Mouse (Mus musculus) lung, postnatal 25 days (tissue): ENCODE measurements around the gene S100a6.

ENCODE experiments used
- DNase-seq: peaks from one replicate; pipeline ENCODE4 v3.0.0; 2022; ENCODE audit warnings: low spot score

Gene S100a6

DNA sequence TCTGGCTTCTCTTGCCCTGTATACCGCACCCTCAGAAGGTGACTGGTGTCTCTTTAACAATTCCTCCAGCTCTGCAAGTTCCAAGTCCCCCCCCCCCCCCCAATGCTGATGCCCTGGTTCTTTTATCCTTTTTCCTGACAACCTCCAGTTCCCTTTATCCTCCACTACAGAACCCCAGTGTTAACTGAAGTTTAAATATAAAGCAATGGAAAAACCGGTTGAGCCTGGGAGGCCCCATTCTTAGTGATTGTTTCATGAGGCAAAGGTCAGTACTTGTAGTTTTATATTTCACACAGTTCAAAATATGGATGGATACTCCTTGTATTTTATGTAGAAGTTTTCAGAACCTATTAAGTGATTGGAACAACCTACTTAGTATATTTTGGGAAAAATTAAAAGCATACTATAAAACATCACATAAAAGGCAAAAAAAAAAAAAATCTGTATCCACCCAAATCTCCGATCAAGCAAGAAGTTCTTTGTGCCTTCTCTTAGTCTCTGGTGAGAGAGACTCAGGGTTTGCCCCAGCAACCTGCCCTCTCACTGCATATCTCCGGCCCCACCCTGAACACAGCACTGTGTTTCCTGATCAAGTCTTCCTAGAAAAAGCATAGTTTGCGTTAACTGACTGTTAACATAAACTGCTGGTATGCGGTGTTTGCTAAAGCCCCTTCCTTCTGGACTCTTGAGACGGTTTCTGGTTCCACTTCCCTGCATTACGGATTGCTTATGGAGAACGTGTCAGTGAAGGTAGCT lies 13.8 kb downstream of the S100a6 start:
- no peak for DNase-seq

DNA sequence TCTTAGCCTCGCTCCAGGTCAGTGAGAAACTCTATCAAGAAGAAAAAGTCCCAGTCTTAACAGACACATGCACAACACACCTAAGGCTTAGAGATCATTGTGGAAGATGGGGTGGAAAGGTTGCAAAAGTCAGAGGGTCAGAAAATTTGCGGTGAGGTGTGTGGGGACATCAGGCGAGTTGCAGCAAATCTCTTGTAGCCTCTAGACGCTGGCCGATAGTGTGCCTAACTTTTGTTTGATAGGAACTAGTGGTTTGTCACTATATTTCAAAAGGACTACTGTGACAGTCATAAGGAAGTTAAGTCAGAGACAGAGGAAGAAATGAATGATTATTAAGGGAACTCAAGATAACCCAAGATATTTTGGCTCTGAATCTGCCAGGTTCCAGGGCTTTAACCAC lies 14.7 kb downstream of the S100a6 start:
- DNase-seq, result no peak

DNA sequence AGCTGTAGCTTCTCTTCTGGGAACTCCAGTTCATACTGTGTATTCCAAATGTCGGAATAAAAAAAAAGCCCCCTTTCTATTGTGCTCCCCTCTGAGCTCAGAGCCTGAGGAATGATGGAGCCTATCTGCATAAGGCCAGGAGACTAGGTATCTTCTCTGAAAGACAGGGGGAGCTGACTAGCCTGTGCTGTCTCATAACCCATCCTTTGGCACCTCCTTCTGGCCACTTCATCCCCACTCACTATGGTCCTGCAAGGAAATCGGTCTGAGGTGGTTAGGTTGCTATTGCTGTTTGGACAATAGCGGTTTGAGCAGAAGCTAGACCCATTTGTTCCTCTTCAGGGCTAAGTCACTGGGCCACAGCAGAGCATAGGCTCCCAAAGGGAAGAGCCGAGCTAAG lies 15.1 kb downstream of the S100a6 start:
- DNase-seq, result no peak

DNA sequence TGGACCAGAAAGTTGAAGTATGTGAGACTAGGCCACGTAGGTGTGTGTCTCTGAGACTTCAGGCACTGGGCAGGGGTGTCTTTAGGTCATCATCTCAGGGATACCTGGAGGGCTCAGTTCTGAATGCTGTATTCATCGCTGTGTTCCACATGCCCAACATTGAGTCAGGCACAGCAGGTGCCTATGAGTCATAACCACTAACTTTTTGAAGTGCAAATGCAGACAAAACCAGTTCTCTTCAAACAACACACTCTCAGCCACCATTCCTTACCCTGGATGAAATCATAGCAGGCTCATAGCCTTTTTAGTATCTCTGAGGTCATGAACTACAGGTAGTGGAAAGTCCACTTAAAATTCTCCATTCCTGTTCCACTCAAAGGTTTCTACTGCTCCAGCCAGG lies 16.6 kb downstream of the S100a6 start:
- no peak for DNase-seq

DNA sequence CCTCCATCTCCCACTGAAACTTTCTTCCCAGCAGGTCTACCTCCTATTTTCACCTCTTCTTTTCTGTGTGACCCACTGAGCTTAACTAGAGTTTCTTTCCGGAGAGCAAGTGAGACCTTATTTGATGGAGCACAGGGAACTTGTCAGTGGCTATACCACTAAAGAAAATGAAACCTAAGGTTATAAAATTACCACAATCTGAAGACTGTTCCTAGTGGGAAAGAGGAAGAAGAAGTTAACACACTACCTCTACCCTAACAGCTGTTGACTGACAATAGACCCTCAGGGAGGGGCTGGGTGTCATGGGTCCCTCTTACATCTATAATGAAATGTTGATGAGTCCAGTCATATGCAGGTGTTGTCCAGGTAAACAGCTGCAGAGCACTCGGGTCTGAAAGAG lies 19.3 kb downstream of the S100a6 start:
- no peak for DNase-seq

DNA sequence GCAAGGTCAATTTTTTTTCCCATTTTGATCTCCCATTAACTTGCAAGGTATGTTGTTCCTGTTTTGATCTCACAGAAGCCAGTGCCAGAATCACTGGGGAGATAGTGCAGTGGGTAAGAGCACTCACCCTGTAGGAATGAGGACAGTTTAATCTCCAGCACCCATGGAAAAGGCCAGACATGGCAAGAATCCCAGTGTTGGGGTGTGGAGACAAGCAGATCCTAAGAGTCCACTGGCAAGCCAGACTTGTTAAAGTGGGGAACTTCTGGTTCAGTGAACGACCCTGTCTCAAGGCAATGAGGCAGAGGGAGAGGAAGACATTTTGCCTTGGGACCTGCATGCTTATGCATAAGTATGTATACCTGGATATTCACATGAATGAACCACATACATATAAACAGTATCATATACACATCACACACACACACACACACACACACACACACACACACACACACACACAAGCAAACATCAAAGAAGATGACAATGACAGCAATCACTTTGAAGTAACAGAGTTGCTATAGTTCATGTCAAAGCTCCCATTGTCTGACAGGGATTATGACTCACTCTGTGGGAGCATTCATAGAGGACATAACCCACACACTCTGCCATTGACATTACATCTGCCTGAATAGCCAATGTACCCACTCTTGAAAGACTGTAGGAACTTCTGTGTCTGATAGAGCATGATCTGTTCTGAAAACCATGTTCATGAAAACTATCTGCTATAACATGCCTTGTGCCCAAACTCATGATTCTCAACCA lies 26.0 kb downstream of the S100a6 start:
- no peak for DNase-seq

DNA sequence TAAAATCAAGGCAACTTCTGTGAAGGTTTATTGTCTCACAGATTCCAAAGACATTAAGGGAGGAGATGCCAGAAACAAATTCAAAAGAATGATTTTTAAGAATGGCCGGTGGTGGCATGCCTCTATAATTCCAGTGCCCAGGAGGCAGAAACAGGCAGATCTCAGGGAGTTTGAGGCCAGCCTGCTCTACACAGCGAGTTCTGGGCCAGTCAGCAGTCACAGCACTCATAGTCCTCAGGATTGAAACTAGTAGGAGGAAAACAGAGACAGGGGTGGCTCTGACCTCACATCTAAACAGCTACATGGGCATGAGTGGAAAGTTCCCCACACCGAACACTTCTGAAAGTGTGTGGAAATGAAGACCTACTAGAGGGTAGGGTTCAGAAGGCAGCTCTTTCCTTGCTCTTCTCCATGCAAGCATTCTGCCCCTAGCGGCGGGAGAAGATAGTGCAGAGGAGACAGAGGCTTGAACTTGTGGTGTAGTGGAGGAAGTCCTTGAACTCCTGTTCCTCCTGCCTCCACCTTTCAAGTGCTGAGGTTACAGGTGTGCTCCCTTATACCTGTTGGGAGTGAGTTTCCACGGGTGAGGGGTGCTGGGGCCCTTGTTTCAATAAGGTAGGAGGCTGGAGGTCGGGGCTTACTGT lies 27.0 kb downstream of the S100a6 start:
- DNase-seq, result no peak

DNA sequence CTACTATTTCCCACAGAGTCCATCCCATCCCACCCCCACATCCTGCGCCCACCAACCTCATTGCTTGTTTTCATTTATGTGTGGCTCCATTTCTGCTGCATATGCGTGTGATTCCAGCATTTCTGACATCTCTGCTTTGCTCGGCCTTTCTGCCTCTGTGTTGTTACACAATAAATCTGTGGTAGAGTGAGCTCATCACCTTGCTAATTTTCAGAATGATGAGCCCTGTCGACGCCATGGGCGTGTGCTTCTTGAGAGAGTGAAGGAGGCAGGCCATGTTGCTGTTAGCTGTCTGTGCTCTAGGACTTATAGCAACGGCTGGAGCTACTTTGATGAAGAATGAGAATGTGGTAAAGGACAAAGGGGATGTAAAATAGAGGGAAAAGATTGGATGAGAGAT lies 28.3 kb downstream of the S100a6 start:
- DNase-seq, result no peak

DNA sequence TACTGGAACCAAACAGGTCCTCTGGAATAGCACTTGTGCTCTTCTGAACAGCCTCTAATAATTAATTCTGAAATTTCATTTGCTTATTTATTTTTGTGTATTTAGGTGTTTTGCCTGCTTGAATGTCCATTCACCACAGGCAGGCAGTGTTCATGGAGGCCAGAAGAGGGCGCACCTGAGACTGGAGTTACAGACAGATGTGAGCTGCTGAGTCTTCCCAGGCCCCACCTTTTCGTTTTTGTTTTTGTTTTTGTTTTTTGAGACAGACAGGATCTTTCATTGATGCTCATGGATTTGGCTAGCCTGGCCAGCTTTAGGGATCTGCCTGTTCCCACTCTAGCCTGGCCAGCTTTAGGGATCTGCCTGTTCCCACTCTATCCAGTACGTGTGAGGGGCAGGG lies 31.5 kb downstream of the S100a6 start:
- DNase-seq, result peak; percentile 51

DNA sequence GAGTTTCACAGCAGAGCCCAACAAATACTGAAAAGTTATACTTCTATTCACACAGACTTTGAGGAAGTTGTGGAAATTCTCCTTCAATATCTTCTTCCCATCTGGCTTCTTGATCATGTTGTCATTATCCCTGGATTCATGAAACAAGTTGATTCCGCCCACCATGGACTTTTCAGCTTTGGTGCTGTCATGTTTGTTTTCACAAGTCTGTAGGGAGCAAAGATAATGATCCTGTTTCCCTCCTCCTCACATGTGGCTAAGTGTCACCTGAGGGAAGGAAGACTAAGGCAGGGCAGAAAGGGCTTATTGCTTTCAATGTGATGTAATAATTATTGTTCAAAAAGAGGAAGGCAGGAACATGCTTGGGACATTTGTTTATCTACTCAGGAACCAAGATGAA lies 34.6 kb downstream of the S100a6 start:
- DNase-seq, result no peak

DNA sequence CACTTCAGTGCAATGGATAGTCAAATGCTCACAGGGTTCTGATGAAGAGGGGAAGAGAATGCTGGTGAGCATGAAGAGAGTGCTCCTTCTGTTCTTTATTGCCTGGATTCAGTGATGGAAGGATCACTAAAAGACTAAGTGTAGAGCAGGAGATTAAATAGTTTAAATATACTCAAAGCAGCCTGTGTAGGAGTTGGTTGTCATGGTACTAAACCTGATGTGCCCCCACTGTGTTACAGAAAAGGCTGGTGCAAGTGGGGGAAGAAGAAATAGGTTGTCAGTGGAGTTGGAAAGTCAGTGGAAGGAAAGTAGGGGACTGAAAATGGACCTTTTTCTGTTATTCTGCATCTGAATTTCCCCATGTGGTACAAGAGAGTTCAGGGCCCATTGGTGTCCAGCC lies 36.3 kb downstream of the S100a6 start:
- no peak for DNase-seq

DNA sequence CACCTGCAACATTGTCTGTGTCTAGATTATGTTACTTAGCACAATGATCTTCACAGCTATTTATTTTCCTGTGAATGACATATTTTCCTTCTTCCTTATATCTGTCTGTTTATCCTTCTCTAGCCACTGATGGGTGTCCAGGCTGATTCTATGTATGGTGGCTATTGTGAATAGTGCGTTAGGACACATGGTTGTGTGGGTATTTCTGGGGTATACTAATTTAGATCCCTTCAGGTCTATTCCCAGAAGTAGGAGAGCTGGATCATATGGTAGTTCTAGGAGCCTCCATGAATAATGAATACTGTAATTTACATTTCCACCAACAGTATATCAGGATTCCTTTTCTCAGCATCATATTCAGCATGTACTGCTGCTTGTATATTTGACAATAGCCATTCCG lies 37.1 kb downstream of the S100a6 start:
- no peak for DNase-seq

DNA sequence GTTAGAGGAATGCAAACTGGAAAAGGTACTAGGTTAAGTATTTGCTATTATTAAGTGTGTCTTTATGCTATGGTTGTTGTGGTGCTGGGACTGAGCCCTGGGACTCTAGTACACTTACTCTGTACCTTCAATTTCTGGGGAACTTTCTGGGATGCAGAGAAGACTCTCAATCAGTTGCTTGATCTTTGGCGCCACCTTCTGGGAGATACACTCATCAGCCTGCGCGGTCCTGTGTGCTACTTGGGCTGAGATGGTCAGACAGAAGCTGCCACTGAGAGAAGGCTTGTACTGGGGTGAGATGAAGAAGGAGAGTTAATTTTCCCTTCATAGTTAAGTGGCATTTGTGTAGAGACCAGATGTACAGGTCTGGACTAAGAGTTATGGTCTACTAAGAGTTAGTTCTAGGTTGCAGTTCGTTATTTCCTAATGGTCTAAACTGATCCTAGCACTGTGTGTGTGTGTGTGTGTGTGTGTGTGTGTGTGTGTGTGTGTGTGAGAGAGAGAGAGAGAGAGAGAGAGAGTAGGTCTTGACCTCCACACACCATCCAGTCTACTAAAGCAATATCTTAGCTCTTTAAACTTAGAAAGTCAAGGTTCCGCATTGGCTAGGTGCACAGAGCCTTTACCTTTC lies 40.3 kb downstream of the S100a6 start:
- DNase-seq, result peak; percentile 73

DNA sequence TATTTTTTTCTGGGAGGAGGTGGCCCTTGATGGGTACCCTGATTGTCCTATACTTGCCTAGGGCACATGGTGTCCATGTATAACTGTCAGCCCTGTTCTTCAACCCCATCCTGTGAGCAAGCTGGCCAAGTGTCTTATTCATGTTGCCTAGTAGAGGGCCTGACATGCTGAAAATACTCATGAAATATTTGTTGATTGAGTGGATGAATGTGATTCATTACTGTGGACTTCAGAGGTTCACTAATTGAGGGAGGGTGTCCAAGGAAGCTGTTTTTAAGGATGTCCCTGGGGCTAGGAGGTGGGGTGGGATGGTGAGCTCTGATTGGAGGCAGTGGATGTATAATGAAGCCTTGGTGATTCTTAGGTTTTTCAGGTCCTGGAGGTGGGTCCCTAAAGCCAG lies 41.0 kb downstream of the S100a6 start, which contains the start of gene S100a7a:
Gene S100a7a, plus strand, starts transcription at position 301 of the 400 bp plus-strand sequence.
- no peak for DNase-seq

DNA sequence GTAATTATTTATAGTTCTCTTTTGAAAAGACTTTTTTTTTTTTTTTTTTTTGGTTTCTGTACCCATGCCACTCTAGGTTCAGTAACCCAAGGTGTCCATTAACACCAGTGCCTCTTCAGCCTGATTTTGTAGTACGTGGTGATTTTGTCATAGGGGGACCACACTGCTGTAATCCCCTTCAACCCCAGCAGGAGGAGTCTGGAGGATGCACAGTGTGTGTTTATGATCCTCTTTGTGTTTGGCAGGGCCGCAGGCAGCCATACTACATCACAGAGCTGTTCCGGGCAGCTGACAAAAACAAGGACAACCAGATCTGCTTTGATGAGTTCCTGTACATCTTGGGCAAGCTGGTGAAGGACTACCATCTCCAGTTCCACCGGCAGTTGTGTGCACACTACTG lies 44.7 kb downstream of the S100a6 start:
- DNase-seq, result no peak

DNA sequence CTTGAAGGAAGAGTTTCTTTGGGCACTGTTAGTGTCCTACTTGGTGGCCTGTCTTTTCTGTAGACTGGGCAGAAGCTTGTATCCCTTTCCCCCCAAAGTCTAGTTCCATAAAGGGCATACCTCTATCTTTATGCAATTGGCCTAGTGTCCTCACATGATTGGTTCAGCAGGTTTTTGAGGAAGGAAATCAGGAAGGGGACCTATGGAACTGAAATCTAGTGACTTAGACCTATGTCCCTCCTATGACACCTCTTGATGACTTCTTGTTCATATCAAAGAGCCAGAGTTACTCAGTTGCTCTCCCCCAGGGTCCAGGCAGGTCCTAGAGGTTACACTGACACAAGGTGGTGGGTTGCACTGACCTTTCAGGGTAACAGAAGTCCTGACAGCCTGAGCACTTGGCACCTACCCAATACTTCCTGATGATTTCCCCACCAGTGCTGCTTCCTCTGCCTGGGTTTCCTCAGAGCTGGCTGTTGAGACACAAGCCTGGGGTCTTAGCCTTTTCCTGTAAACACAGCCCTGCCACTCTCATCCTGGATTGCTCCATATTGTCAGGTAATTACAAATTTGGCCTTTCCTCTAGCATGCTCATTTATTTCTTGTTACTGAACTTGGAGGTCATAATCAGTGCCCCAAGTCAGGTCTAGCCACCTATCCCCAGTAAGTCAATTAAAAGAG lies 46.8 kb downstream of the S100a6 start:
- no peak for DNase-seq

DNA sequence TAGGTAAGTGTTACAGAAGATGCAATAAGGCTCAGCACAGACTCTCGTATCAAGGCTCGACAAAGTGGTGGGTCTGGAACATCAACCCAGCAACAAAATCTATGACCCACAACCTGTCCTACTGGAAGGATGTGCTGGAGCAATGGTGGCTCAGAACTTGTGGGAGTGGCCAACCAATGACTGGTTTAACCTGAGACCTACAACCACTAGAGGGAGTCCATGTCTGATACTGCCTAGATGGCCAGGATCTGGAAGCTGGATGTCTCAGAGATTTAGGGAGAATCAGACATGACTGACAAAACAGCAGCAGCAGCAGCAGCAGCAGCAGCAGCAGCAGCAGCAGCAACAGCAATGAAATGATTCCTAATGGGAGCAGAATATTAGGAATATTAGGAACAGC lies 51.5 kb downstream of the S100a6 start:
- DNase-seq, result peak; percentile 23

DNA sequence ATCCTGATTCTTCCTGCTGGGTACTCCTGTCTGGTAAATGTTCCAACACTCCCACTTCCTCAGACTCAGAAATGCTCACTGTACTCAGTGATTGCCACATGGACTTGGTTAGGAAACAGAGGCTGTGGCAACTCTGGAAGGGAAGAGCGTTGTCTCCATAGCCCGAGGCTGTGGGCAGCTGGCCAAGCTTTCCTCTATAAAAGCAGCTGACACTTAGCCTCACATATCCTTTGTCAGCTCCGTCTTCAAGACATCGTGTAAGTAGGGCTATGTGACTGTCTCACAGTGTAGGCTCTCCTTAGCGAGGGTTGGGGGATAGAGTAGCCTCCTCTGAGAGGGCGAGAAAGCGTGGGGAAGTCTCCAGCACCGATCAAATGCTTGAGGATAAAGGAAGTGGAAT lies 56.2 kb downstream of the S100a6 start, which contains the start of gene S100a8:
Gene S100a8, plus strand, starts transcription at position 133 of the 400 bp plus-strand sequence.
- peak; percentile 39 for DNase-seq
